Mouse (Mus musculus) hindlimb bud, embryonic 11.5 days (tissue): ENCODE results near the gene Prss23.

Source experiments
- DNase-seq: peaks from one replicate; pipeline ENCODE4 v3.0.0-alpha.2; 2012; ENCODE audit warnings: low read depth, low spot score; ENCODE audit errors: extremely low spot score

Prss23 gene

GRCm38 (mm10) chr7:89526731-89527429 lies at the start of gene Prss23:
TSS of gene Prss23 (minus strand) at chr7:89527187.
- DNase-seq = no peak

- no peak for DNase-seq
These were observed 49.1 kb upstream of the Prss23 start for GRCm38 (mm10) chr7:89576127-89576526.

- DNase-seq = no peak
These were observed 37.6 kb upstream of the Prss23 start for GRCm38 (mm10) chr7:89564569-89564968.

GRCm38 (mm10) chr7:89563501-89563900 lies 36.5 kb upstream of the Prss23 start:
- DNase-seq = no peak

- no peak for DNase-seq
These were observed 35.2 kb upstream of the Prss23 start for GRCm38 (mm10) chr7:89562140-89562539.

GRCm38 (mm10) chr7:89560939-89561338 lies 34.0 kb upstream of the Prss23 start:
- DNase-seq = no peak

GRCm38 (mm10) chr7:89559633-89560032 lies 32.6 kb upstream of the Prss23 start:
- no peak for DNase-seq

GRCm38 (mm10) chr7:89559105-89559504 lies 32.1 kb upstream of the Prss23 start:
- no peak for DNase-seq

- DNase-seq = no peak
These were observed 31.6 kb upstream of the Prss23 start for GRCm38 (mm10) chr7:89558446-89559039.

GRCm38 (mm10) chr7:89557056-89557455 lies 30.1 kb upstream of the Prss23 start:
- DNase-seq = no peak

- no peak for DNase-seq
These were observed 29.7 kb upstream of the Prss23 start for GRCm38 (mm10) chr7:89556652-89557051.

GRCm38 (mm10) chr7:89555170-89555569 lies 28.2 kb upstream of the Prss23 start:
- no peak for DNase-seq

GRCm38 (mm10) chr7:89554068-89554467 lies 27.1 kb upstream of the Prss23 start:
- DNase-seq = no peak

GRCm38 (mm10) chr7:89540976-89541375 lies 14.0 kb upstream of the Prss23 start:
- no peak for DNase-seq

- no peak for DNase-seq
These were observed 12.4 kb upstream of the Prss23 start for GRCm38 (mm10) chr7:89539391-89539790.

GRCm38 (mm10) chr7:89527430-89527856 lies 456 bp upstream of the Prss23 start:
- DNase-seq = no peak

- DNase-seq = no peak
These were observed 3.2 kb downstream of the Prss23 start for GRCm38 (mm10) chr7:89523816-89524215.

- DNase-seq = no peak
These were observed 4.8 kb downstream of the Prss23 start for GRCm38 (mm10) chr7:89522170-89522569.

- DNase-seq = no peak
These were observed 9.3 kb downstream of the Prss23 start for GRCm38 (mm10) chr7:89517460-89518390.

- DNase-seq = no peak
These were observed 10.2 kb downstream of the Prss23 start for GRCm38 (mm10) chr7:89516551-89517459.
